Mouse (Mus musculus) CD4-positive naive resting alpha-beta T cell, adult 57 days (primary cell): ENCODE results near the gene Clrn3. TPM values are rescaled to one million over a fixed set of nuclear protein-coding genes. Genes with fewer than 3 reads are reported as not detected.

Experiments used
- total RNA-seq: library from RNA; stranded (reverse); gene quantifications from one replicate; pipeline ENCODE4 v1.2.4, GENCODE M21; 2023

The Clrn3 gene
- total RNA-seq, result not detected

DNA sequence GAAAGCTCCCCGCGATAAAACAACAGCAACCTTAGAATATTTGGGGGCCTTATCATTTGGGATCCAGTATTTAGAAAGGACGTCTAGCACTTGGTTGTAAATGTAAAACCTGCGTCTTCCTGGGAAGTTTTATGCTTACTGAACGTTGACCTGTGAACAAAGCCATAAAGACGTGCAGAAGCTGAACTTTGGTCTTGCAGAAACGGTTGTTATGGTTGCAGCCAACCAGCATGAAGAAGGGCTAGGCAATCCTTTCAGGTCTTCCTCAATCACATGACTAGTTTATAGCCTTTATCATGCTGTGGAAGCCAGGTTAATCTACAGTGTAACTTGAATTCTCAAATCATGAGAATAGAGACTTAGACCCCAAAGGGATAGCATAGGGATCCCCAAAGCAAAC is at the start of gene Clrn3:
TSS of gene Clrn3 (minus strand) at position 140 of the 400 bp plus-strand sequence.

DNA sequence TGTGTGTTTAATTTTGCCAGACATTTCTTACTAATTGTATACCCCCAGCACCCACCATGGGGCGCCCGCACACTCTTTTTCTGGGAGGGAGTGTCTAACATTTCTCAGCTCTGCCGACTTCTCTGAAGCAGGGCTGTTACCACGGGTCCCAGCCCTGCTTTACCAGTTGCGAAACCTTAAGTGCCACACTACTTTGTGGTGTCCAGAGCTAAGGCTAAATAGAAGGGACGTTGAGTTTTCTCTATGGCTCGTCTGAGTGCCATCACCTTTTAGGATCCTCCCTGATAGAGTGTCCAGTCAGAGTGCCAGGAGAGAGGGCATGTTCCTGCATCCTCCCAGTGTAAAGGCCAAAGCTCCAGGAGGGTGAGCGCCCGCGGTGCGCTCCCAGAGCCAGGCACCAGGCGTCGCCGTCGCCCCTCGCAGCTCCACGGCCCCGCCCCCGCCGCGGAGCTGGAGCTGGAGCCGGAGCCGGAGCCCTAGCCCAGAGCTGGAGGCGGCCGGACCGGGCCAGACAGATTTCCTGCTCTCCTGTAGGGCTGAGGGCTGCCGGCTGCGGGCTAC is 9.0 kb upstream of the Clrn3 start, which contains the start of gene Ptpre:
TSS of gene Ptpre (plus strand) at position 141 of the 561 bp plus-strand sequence.

Other genes starting within 250 kb of the Clrn3 start
- not detected for gene Foxi2, start 118.3 kb downstream of the Clrn3 start, total RNA-seq
- gene Ptpre, start 8.8 kb upstream of the Clrn3 start, total RNA-seq, result 29.7 TPM
- 2.2 TPM for gene Mki67, start 187.7 kb upstream of the Clrn3 start, total RNA-seq